Mouse (Mus musculus): ENCODE results near the gene Il10ra. TPM values are rescaled to one million over a fixed set of nuclear protein-coding genes. Genes with fewer than 3 reads are reported as not detected.

The Il10ra gene
- total RNA-seq, 2 experiments from 2014 or later, result 0.56 to 0.74 TPM

GRCm38 (mm10) chr9:45259065-45259464 lies 9.9 kb downstream of the Il10ra start:
- DNase-seq, result no peak

- DNase-seq, result no peak
Observed at GRCm38 (mm10) chr9:45255967-45256366, 13.0 kb downstream of the Il10ra start.

DNA sequence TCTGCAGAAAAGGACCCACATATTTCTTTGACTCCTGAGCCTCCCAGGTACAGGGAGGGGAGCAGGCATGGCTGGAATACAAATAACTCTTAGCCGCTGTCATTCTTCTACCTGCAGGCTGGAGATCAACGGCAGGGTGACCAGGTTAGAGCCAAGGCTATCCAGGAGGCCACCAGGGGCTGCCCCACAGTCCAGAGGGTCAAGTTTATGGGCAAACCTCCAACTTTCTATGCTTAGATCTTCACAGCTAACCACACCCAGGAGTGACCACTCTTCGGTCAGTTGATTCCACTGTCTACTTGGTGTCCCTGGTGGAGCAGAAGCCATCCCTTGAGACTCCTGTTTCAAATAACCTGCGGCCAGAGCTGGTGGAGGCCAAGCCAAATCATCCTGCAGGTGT lies 13.5 kb downstream of the Il10ra start:
- no peak for DNase-seq

- no peak for DNase-seq
Observed at GRCm38 (mm10) chr9:45254605-45255004, 14.3 kb downstream of the Il10ra start.

DNA sequence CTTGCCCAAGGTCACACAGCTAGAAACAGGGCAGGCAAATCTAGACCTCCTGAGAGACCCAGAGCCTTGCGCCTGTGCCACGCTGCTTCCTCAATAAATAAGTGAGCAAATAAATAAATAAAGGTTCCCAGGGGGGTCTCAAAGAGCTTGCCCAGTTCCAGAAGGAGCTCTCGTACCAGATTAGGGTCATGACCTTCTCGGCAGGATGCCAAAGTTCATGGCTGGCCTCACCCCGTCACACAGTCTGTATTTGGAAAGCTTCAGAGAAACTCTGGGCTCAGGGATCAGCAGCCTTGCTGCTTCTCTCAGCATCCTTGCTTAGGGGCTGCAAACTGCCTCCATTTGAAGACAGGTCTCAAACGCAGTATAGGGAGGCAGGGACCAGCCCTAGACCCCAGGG lies 14.9 kb downstream of the Il10ra start:
- DNase-seq, result no peak

GRCm38 (mm10) chr9:45252395-45252794 lies 16.6 kb downstream of the Il10ra start:
- no peak for DNase-seq

DNA sequence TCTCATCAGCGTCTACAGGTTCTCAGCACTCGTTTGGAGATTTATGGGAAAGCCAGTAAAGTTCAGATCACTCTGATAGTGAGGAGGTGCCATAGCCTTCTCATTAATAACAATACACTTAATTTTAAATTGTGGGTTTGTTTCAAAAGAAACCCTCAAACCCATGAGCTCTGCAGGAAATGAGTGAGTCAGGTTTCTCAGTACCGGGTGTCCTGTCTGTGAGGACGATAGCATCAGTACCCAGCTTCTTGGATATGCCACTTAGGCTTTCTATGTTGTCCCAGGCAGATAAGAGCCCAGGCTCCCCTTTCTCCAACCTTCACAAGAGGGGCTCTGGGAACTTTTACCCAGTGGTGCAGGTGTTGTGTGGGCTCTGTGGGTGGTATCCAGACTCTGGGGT lies 17.0 kb downstream of the Il10ra start:
- no peak for DNase-seq

- no peak for DNase-seq
Observed at GRCm38 (mm10) chr9:45251281-45251680, 17.7 kb downstream of the Il10ra start.

- no peak for DNase-seq
Observed at GRCm38 (mm10) chr9:45250306-45250705, 18.6 kb downstream of the Il10ra start.

- no peak for DNase-seq
Observed at GRCm38 (mm10) chr9:45247536-45247935, 21.4 kb downstream of the Il10ra start.

GRCm38 (mm10) chr9:45246060-45246459 lies 22.9 kb downstream of the Il10ra start:
- DNase-seq, result no peak

- DNase-seq, result no peak
Observed at GRCm38 (mm10) chr9:45245432-45245831, 23.5 kb downstream of the Il10ra start.

DNA sequence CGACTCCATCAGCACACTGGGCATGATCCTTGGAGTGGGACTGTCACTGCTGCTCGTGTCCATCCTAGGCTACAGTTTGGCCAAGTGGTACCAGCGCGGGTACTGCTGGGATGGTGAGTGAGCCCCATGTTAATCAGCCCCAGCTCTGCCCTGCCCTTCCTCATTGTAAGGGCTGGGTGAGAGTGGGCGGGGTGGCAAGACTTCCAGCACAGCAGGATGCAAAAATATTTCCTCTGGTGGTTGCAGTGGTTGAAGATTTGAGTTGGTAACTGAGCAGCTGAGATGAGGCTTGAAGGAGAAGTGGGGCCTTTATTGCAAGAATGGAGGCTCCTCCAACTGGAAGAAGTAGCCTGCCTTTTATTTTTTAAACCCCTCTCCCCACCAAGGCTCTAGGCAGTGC lies 27.6 kb downstream of the Il10ra start:
- no peak for DNase-seq

DNA sequence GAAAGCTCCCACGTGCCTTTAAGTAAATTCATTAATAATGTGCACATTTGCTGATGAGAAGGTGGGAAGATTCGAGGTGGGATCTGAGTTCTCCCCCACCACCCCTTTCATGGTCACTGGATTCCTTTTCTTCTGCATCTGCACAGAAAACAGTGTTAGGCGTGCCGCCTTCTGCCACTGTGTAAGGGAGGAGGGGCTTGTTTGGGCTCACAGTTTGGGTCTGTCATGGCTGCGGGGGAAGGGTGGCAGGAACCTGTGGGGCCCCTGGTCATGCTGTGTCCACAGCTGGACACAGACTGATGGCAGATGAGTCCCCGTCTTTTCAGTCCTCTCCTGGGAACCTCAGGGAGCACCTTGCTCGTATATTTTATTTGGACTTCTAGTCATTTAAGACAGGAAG lies 32.2 kb downstream of the Il10ra start:
- DNase-seq, result no peak

DNA sequence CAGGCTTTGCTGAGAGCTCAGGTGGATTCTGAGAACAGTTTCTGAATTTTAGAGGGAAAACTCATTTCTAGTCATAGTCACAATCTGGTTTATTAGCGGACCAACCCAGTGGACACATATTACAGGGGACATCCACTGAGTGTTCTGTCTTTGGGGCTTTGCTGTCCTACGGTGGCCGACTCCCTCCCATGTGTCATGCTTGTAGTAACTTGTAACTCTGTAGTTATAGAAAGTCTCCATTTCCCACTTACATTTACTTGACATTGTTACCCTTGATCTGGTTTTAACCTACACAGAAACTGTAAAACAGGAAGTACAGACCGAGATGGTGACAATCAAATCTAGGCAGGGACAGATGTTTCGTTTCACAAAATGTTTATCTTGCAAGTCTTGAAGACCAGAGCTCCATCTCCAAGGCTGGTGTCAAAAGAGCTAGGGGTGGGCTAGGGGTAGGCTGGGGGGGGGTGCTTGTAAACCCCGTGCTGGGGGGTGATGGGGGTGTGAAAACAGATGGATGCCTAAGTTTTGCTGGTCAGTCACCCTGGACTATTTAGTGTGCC lies 33.2 kb downstream of the Il10ra start:
- DNase-seq, result no peak

GRCm38 (mm10) chr9:45229359-45229758 lies 39.6 kb downstream of the Il10ra start:
- DNase-seq, result no peak

DNA sequence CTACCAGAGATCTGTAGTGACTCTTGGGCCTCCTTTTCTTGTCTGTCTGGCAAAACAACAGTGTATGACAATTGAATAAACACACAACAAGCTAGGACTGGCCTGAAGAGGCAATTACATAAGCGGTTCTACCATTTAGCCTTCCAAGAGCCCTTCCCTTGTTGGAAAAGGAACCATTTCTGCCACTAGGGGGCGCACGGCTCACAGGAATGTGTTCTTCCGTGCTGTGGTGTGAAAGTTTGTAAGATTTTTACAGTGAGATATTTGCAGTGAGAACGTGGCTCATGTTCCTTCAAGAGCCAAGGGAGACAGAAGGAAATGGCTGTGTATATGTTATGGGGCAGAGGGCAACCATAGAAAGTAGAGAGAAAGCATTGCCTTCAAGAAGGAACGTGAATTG lies 47.4 kb downstream of the Il10ra start:
- DNase-seq, result peak; percentile 65

GRCm38 (mm10) chr9:45219644-45220043 lies 49.3 kb downstream of the Il10ra start:
- no peak for DNase-seq

GRCm38 (mm10) chr9:45215526-45216179 lies 53.3 kb downstream of the Il10ra start:
- no peak for DNase-seq

GRCm38 (mm10) chr9:45212001-45212400 lies 56.9 kb downstream of the Il10ra start:
- DNase-seq, result no peak

- no peak for DNase-seq
Observed at GRCm38 (mm10) chr9:45207015-45207743, 61.8 kb downstream of the Il10ra start.

DNA sequence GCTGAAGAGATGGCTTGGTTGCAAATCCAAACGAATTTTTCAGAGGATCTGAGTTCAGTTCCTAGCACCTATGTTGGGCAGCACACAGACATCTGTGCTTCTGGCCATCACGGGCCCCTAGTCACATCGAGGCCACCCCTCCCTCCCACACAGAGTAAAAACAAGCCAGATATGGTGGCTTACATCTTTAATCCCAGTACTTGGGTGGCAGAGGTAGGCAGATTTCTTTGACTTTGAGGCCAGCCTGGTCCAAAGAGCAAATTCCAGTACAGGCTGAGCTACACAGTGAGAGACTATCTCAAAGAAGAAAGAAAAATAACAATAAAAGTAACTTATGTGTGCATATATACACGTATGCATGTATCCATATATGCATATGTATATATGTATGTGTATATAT lies 62.8 kb downstream of the Il10ra start:
- no peak for DNase-seq

- no peak for DNase-seq
Observed at GRCm38 (mm10) chr9:45205143-45205542, 63.8 kb downstream of the Il10ra start.

Data from gastrocnemius, postnatal 25 days (tissue).